Mouse (Mus musculus): ENCODE results near the gene Ctbp1.

DNA sequence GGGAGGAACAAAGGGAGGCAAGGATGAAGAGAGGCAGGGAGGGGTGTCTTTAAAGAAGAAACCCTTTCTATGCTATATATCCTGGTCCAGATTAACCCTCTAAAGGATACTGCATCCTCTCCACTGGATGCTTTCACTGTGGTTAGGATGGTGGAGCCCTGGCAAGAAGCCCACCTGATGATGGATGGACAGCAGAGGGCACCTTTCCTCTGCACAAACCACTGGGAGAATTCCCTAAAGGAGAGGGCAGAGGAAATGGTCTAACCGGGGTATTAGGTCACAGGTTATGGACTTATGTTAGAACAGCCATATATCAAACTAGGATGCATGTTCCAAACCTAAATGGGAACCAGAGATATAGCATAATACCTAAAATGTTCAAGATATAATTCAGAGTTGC is 74.7 kb downstream of the Ctbp1 start:
- TF ChIP-seq CTCF (IDR thresholded peaks at IDR 0.05; ENCODE audit: control insufficient read depth, insufficient read depth, insufficient replicate concordance, low read depth, low read length) (no peak), POLR2A (IDR thresholded peaks at IDR 0.05; ENCODE audit: control insufficient read depth, low read depth, low read length) (no peak)
